Mouse (Mus musculus) embryonic facial prominence, embryonic 14.5 days (tissue): ENCODE measurements at regions not wholly inside any gene's neighbourhood (a gene's known extent, or its start where the extent isn't known, plus 50 kb on each side); places are given as distances from the start of the nearest gene placed in this dataset.
A peak's percentile ranks its signal among the peaks of the same experiment; 100 is the strongest.

ENCODE experiments used
- ATAC-seq: fragments of 200-750 bp; cut with Nextera tagmentation; 2 replicates; pipeline ENCODE4 v1.8.0; 2017; ENCODE audit warnings: low read depth, moderate number of reproducible peaks, moderate TSS enrichment
- DNase-seq: peaks from one replicate; pipeline ENCODE4 v3.0.0-alpha.2; 2015; ENCODE audit warnings: low spot score
- H3K27ac ChIP-seq: fragments of 300-500 bp; sonication (generic); replicated peaks from 2 replicates; pipeline ENCODE4 v1.5.1; 2014; ENCODE audit warnings: low read depth, mild to moderate bottlenecking, low read length, moderate library complexity
- H3K27me3 ChIP-seq: fragments of 300-500 bp; sonication (generic); replicated peaks from 2 replicates; pipeline ENCODE4 v1.6.1; 2014; ENCODE audit warnings: low read length; ENCODE audit not compliant: control insufficient read depth, insufficient read depth
- H3K36me3 ChIP-seq: fragments of 300-500 bp; sonication (generic); 2 replicates; pipeline ENCODE4 v1.6.1; 2014; ENCODE audit warnings: low read length, mixed read lengths; ENCODE audit not compliant: control insufficient read depth, insufficient read depth
- H3K4me1 ChIP-seq: fragments of 300-500 bp; sonication (generic); 2 replicates; pipeline ENCODE4 v1.6.1; 2014; ENCODE audit warnings: antibody characterized with exemption, low read length; ENCODE audit not compliant: control insufficient read depth, insufficient read depth
- H3K4me2 ChIP-seq: fragments of 300-500 bp; sonication (generic); 2 replicates; pipeline ENCODE4 v1.6.1; 2014; ENCODE audit warnings: low read depth, mild to moderate bottlenecking, low read length, moderate library complexity, mixed read lengths
- H3K4me3 ChIP-seq: fragments of 300-500 bp; sonication (generic); 2 replicates; pipeline ENCODE4 v1.5.1; 2014; ENCODE audit warnings: low read depth, mild to moderate bottlenecking, low read length
- H3K9ac ChIP-seq: fragments of 300-500 bp; sonication (generic); 2 replicates; pipeline ENCODE4 v1.6.1; 2014; ENCODE audit warnings: low read depth, mild to moderate bottlenecking, low read length, moderate library complexity, mixed read lengths
- H3K9me3 ChIP-seq: fragments of 300-500 bp; sonication (generic); 2 replicates; pipeline ENCODE4 v1.6.1; 2016; ENCODE audit warnings: low read length; ENCODE audit not compliant: control insufficient read depth
- WGBS: fragments of 180-500 bp; shearing (Covaris S2); extraction: QIAGEN DNeasy Blood & Tissue Kit; methylation state at CpG from one replicate; pipeline ENCODE4 v1.1.7; 2014; 5-methylcytosine and 5-hydroxymethylcytosine counted together

- ATAC-seq (no peak), DNase-seq (no peak)
- H3K4me2 ChIP-seq, result no peak overlapping the region
- H3K4me3 ChIP-seq, result no peak overlapping the region
- WGBS, result 23% methylated on average over 9 of the region's 9 CpGs
- no peaks in the 10 kb centered on the region for H3K27me3 ChIP-seq
- no peak overlapping the region for H3K27ac ChIP-seq
- H3K9ac ChIP-seq, result no peak overlapping the region
- no peaks in the 10 kb centered on the region for H3K36me3 ChIP-seq
- H3K4me1 ChIP-seq, result 0 out of 2 replicates have a peak, but pooled peaks cover 5% of the 10 kb centered on the region
- H3K9me3 ChIP-seq, result no peaks in the 10 kb centered on the region
These were observed 124.1 kb upstream of the Unc5b start for GRCm38 (mm10) chr10:60955467-60955866.

GRCm38 (mm10) chr10:60952495-60952894 lies 121.1 kb upstream of the Unc5b start:
- Histone ChIP-seq H3K4me1 (0 out of 2 replicates have a peak, but pooled peaks cover 1% of the 10 kb centered on the region), H3K4me3 (no peak overlapping the region), H3K9me3 (no peaks in the 10 kb centered on the region), H3K27ac (no peak overlapping the region), H3K36me3 (no peaks in the 10 kb centered on the region), H3K9ac (no peak overlapping the region), H3K4me2 (no peak overlapping the region), H3K27me3 (no peaks in the 10 kb centered on the region)
- DNase-seq, result peak; percentile 58
- 7% methylated on average over 7 of the region's 7 CpGs for WGBS
- ATAC-seq, result peak; percentile 84

- Histone ChIP-seq H3K4me3 (no peak overlapping the region), H3K27me3 (no peaks in the 10 kb centered on the region), H3K4me1 (no peaks in the 10 kb centered on the region), H3K9ac (no peak overlapping the region), H3K9me3 (no peaks in the 10 kb centered on the region), H3K27ac (no peak overlapping the region), H3K36me3 (no peaks in the 10 kb centered on the region), H3K4me2 (no peak overlapping the region)
- WGBS, result 33% methylated on average over 7 of the region's 7 CpGs
- ATAC-seq (no peak), DNase-seq (no peak)
These were observed 117.7 kb upstream of the Unc5b start for GRCm38 (mm10) chr10:60948983-60949677.

DNA sequence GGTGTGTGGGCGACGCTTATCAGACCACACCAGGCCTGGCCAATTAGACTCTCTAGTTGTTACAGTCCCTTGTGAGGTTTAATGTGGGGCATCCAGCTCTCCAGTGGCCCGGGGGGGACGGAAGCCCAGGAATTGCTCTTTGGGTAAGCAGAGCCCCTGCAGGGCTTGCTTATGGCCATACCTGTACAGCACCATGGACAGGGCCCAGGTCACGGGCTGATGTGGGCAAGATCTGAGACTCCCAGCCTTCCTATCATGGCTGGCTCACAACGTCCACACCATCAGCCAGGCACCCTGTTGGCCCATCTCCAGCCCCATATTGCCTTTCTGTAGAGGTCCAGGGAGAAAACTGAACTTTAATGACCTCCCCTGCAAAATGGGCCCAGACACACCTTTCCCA lies 111.7 kb upstream of the Unc5b start:
- no peak overlapping the region for H3K9ac ChIP-seq
- H3K4me3 ChIP-seq, result no peak overlapping the region
- DNase-seq (no peak), ATAC-seq (no peak)
- no peaks in the 10 kb centered on the region for H3K27me3 ChIP-seq
- H3K9me3 ChIP-seq, result no peaks in the 10 kb centered on the region
- WGBS, result 66% methylated on average over 6 of the region's 6 CpGs
- no peak overlapping the region for H3K4me2 ChIP-seq
- no peak overlapping the region for H3K27ac ChIP-seq
- H3K36me3 ChIP-seq, result no peaks in the 10 kb centered on the region
- no peaks in the 10 kb centered on the region for H3K4me1 ChIP-seq

GRCm38 (mm10) chr10:60938749-60939148 lies 107.4 kb upstream of the Unc5b start:
- Histone ChIP-seq H3K36me3 (no peaks in the 10 kb centered on the region), H3K27me3 (peaks cover 5% of the 10 kb centered on the region; the same call in 1 of the 2 replicates), H3K4me2 (no peak overlapping the region), H3K4me3 (no peak overlapping the region), H3K27ac (no peak overlapping the region), H3K4me1 (no peaks in the 10 kb centered on the region), H3K9ac (no peak overlapping the region), H3K9me3 (no peaks in the 10 kb centered on the region)
- DNase-seq (no peak), ATAC-seq (no peak)
- 87% methylated on average over 10 of the region's 10 CpGs for WGBS

DNA sequence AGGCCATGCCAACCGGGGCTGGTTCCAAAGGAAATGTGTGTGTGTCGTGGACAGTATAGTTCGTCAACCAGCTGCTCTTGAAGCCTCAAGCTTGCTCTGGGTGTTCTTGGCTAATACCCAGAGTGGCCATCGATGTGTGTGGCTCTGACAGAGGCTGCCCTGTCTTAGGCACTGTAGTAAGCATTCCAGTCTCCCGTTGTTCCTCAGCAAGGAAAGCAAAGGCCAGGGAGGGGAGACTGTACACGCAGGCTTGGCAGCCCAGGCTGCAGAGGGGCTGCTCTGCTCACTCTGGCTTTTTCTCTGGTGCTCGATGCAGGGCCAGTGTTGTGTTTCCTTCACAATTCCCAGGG lies 106.1 kb upstream of the Unc5b start:
- no peak for ATAC-seq
- no peak overlapping the region for H3K27ac ChIP-seq
- no peaks in the 10 kb centered on the region for H3K36me3 ChIP-seq
- no peak for DNase-seq
- WGBS, result 53% methylated on average over 7 of the region's 7 CpGs
- H3K4me2 ChIP-seq, result no peak overlapping the region
- no peak overlapping the region for H3K4me3 ChIP-seq
- no peaks in the 10 kb centered on the region for H3K4me1 ChIP-seq
- H3K27me3 ChIP-seq, result peaks cover 5% of the 10 kb centered on the region; the same call in 1 of the 2 replicates
- no peak overlapping the region for H3K9ac ChIP-seq
- H3K9me3 ChIP-seq, result no peaks in the 10 kb centered on the region

DNA sequence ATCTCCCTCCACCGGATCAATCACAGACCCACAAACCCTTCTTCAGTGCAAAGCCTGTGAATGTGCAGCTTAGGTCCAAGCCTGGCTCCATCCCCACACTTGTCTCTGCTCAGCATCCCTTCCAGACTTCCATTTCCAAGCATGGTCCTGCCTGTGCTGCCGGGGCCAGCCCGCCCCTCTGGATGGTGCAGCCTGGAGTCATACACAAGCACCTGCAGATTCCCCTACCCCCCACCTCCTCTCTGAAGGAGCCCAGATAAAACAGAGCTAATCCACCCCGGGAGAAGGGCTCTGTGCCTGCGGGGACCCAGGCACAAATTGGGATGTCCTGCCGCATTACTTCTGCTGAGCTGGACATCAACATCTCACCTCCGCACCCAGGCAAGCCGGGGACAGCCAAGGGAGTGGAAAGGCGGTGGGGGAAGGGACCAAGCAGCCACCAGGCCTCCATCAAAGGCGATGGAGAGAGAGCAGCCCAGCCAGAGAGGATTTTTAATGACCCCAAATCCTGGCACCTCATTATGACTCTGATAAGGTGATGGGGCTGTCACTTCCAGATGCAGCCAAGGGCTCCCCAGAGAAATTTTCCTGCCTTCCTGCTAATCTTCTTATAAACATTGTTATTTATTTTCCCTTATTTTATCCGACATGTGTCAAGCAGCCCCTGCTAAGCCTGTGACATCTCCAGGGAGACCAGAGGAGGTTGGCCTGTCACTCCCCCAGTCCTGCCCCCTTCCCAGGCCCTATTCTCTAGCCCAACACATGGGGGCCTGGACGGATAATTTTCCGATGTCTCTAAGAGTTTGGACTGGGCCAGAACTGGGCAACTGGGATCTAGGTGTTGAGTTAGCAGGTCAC lies 105.5 kb upstream of the Unc5b start:
- DNase-seq (peak; percentile 22), ATAC-seq (peak; percentile 41; the same call in 1 of the 2 replicates)
- Histone ChIP-seq H3K9ac (no peak overlapping the region), H3K4me3 (no peak overlapping the region), H3K4me1 (no peaks in the 10 kb centered on the region), H3K9me3 (no peaks in the 10 kb centered on the region), H3K27ac (no peak overlapping the region), H3K36me3 (no peaks in the 10 kb centered on the region), H3K27me3 (peaks cover 5% of the 10 kb centered on the region; the same call in 1 of the 2 replicates), H3K4me2 (no peak overlapping the region)
- 21% methylated on average over 13 of the region's 13 CpGs for WGBS

- Histone ChIP-seq H3K36me3 (no peaks in the 10 kb centered on the region), H3K27me3 (peaks cover 5% of the 10 kb centered on the region; the same call in 1 of the 2 replicates), H3K9me3 (no peaks in the 10 kb centered on the region), H3K27ac (no peak overlapping the region), H3K4me2 (no peak overlapping the region), H3K9ac (no peak overlapping the region), H3K4me3 (no peak overlapping the region), H3K4me1 (no peaks in the 10 kb centered on the region)
- DNase-seq, result peak; percentile 73
- WGBS, result 44% methylated on average over 13 of the region's 13 CpGs
- peak; percentile 51; the same call in 1 of the 2 replicates for ATAC-seq
These were observed 103.2 kb upstream of the Unc5b start for GRCm38 (mm10) chr10:60934297-60935286.
